Mouse (Mus musculus) naive thymus-derived CD4-positive, alpha-beta T cell, adult 2 months (primary cell): ENCODE measurements at regions not wholly inside any gene's neighbourhood (a gene's known extent, or its start where the extent isn't known, plus 50 kb on each side); places are given as distances from the start of the nearest gene placed in this dataset.

Experiments used
- DNase-seq: peaks from one replicate; pipeline ENCODE4 v3.0.0-alpha.2; 2011; ENCODE audit warnings: low read depth

GRCm38 (mm10) chr11:48152219-48152618 is 163.4 kb upstream of the Sgcd start:
- no peak for DNase-seq

- no peak for DNase-seq
These were observed 144.6 kb upstream of the Sgcd start for GRCm38 (mm10) chr11:48133335-48133734.

DNA sequence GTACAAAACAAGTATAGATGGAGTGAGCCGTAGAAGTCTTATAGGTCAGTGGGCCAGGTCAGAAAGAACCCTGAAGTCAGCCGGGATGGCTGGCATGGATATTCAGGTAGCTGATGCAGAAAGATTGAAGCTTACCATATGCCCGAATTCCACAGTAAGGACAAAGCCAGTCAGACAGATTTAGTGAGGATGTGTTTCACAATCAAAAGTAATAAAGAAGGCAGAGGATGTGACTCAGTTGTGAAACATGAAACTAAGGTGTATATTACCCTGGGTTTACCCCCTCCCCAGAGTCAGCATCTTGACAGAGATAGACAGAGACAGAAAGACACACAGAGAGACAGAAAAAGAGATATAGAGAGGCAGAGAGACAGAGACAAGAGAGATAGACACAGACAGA is 109.3 kb upstream of the Sgcd start:
- DNase-seq = no peak

- no peak for DNase-seq
These were observed 108.7 kb upstream of the Sgcd start for GRCm38 (mm10) chr11:48097455-48097854.

DNA sequence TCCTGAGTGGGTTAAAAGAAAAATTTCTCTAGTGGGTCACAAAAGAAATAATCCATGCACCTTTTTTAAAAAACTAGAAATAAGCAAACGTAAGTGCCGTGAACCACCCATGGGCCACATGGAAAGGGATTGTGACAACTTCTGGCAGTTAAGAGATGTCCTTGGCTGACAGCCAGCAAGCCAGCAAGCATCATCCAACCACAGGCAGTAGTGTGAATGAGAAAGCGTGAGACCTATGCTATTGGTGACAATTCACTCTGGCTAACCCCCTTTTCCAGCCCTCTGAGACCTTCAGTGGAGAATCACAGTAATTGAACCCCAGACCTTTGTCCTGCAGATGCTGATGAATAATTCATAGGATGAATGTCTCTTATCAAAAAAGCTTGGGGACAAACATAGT is 78.3 kb upstream of the Sgcd start:
- DNase-seq = no peak

- DNase-seq = no peak
These were observed 75.0 kb upstream of the Sgcd start for GRCm38 (mm10) chr11:48063719-48064118.

GRCm38 (mm10) chr11:48061501-48061900 is 72.7 kb upstream of the Sgcd start:
- DNase-seq = no peak

DNA sequence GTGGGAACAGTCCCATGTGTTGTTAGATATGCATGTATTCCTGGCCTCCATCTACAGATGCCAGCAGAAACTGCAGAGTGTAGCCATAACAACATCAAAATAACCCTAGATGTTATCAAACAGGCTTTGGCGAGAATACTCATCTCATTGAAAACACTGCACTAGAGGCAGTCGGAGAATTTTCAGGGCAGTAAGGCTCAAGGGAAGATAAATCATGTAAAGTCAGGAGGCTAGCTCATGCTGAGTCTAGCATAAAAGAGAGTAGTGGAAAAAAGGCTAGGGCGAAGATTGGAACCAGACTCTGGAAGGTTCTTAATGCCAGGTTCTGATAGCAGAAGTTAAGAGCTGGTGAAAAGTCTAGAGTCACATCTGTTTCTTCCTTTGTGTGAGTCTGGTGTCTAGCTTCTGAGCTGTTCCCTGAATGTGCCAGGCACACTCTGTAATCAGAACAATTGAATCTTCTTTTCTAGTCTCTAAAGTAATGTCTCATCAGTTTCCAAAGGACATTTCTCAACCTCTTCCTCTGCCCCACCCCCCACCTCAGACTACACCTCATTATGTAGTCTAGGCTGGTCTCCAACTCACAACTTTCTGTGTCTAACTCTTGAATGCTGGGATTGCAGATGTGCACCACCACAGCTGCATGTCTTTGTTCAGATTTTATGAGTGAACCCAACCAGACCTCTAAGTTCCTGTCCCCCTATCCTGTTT is 62.5 kb upstream of the Sgcd start:
- no peak for DNase-seq

DNA sequence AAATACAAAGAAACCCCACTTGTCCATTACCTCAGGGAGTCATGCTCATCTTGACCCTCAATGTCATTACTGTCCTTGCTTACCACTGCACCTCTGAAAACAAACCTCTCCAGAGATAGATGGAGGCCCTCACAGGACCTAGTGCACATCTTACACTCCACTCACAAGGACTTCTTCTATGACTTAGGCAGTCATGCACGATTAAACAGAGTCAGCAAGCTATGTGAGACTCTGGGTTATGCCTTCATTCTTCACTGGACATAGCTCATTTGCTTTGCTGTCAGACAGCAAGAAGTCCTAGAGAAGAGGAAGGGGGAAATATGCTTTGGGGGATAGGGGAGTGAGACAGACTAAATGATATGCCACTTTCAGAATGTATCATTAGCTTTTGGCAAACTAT is 59.5 kb upstream of the Sgcd start:
- DNase-seq = no peak
